Mouse (Mus musculus): ENCODE results near the gene Tmem138. TPM values are rescaled to one million over a fixed set of nuclear protein-coding genes. Genes with fewer than 3 reads are reported as not detected.

Tmem138 gene
- polyA plus RNA-seq, 1 experiment from 2014 or later, result 40.3 TPM

GRCm38 (mm10) chr19:10524784-10525105 lies 52.4 kb downstream of the Tmem138 start:
- H3K4me3 ChIP-seq, result peak overlapping the region; percentile 93
- H3K27ac ChIP-seq, result peak overlapping the region; percentile 98
- no peaks in the 10 kb centered on the region for H3K27me3 ChIP-seq
- H3K36me3 ChIP-seq, result peaks cover 17% of the 10 kb centered on the region
- H3K9ac ChIP-seq, result peak overlapping the region; percentile 99
- ATAC-seq (ENCODE audit: borderline replicate concordance, extremely low read depth, low FRiP score, low TSS enrichment), result no peak
- H3K9me3 ChIP-seq, result no peaks in the 10 kb centered on the region
- H3K4me1 ChIP-seq, result peaks cover 27% of the 10 kb centered on the region
- under 1% methylated on average over 19 of the region's 19 CpGs for WGBS
- H3K4me2 ChIP-seq, result peak overlapping the region; percentile 73

- Histone ChIP-seq H3K4me3 (no peak overlapping the region), H3K27me3 (no peaks in the 10 kb centered on the region)
- 62% methylated on average over 5 of the region's 5 CpGs for WGBS
Observed at GRCm38 (mm10) chr19:10523483-10524080, 53.6 kb downstream of the Tmem138 start.

GRCm38 (mm10) chr19:10521926-10522325 lies 55.2 kb downstream of the Tmem138 start:
- 70% methylated on average over 1 of the region's 1 CpGs for WGBS
- Histone ChIP-seq H3K4me1 (peaks cover 18% of the 10 kb centered on the region), H3K9ac (no peak overlapping the region), H3K27ac (no peak overlapping the region), H3K4me3 (no peak overlapping the region), H3K36me3 (peaks cover 11% of the 10 kb centered on the region), H3K4me2 (no peak overlapping the region), H3K27me3 (no peaks in the 10 kb centered on the region), H3K9me3 (no peaks in the 10 kb centered on the region)
- no peak for ATAC-seq (ENCODE audit: borderline replicate concordance, extremely low read depth, low FRiP score, low TSS enrichment)

More at GRCm38 (mm10) chr19:10523483-10524080, 53.6 kb downstream of the Tmem138 start:
- Histone ChIP-seq H3K9me3 (no peaks in the 10 kb centered on the region), H3K4me1 (peaks cover 27% of the 10 kb centered on the region), H3K27ac (no peak overlapping the region), H3K9ac (no peak overlapping the region), H3K36me3 (peaks cover 11% of the 10 kb centered on the region; the same call in 1 of the 2 replicates), H3K4me2 (peak overlapping the region; percentile 73; the same call in 1 of the 2 replicates)
- ATAC-seq (ENCODE audit: borderline replicate concordance, extremely low read depth, low FRiP score, low TSS enrichment), result no peak

Other genes with a start within 250 kb of the Tmem138 start
- gene Syt7, start 188.3 kb downstream of the Tmem138 start, polyA plus RNA-seq (2015; fragmentation: Nextera tagmentation; extraction: Ambion mirVana), result 2.1 TPM in 2 replicates
- gene Lrrc10b, start 119.9 kb downstream of the Tmem138 start, polyA plus RNA-seq (2015; fragmentation: Nextera tagmentation; extraction: Ambion mirVana), result 0.79 and 1.1 TPM in 2 replicates
- gene Ppp1r32, start 94.4 kb downstream of the Tmem138 start, polyA plus RNA-seq (2015; fragmentation: Nextera tagmentation; extraction: Ambion mirVana), result 0.81 and 0.87 TPM in 2 replicates
- gene Cpsf7, start 52.1 kb downstream of the Tmem138 start, polyA plus RNA-seq (2015; fragmentation: Nextera tagmentation; extraction: Ambion mirVana), result 37.0 and 38.4 TPM in 2 replicates
- gene Sdhaf2, start 51.2 kb downstream of the Tmem138 start, polyA plus RNA-seq (2015; fragmentation: Nextera tagmentation; extraction: Ambion mirVana), result 56.5 and 56.6 TPM in 2 replicates
- 44.5 and 44.6 TPM in 2 replicates for gene Tmem216, start 21.1 kb downstream of the Tmem138 start, polyA plus RNA-seq (2015; fragmentation: Nextera tagmentation; extraction: Ambion mirVana)
- gene Cyb561a3, start 190 bp downstream of the Tmem138 start, polyA plus RNA-seq (2015; fragmentation: Nextera tagmentation; extraction: Ambion mirVana), result 20.4 and 21.7 TPM in 2 replicates
- gene Ddb1, start 28.0 kb upstream of the Tmem138 start, polyA plus RNA-seq (2015; fragmentation: Nextera tagmentation; extraction: Ambion mirVana), result 369 and 379 TPM in 2 replicates
- gene Tkfc, start 28.3 kb upstream of the Tmem138 start, polyA plus RNA-seq (2015; fragmentation: Nextera tagmentation; extraction: Ambion mirVana), result 16.1 and 16.2 TPM in 2 replicates
- gene Vwce, start 56.9 kb upstream of the Tmem138 start, polyA plus RNA-seq (2015; fragmentation: Nextera tagmentation; extraction: Ambion mirVana), result 0.52 and 1.3 TPM in 2 replicates
- not detected in 2 replicates for gene Pga5, start 100.7 kb upstream of the Tmem138 start, polyA plus RNA-seq (2015; fragmentation: Nextera tagmentation; extraction: Ambion mirVana)
- gene Vps37c, start 111.4 kb upstream of the Tmem138 start, polyA plus RNA-seq (2015; fragmentation: Nextera tagmentation; extraction: Ambion mirVana), result 30.3 and 33.4 TPM in 2 replicates
- 0.45 and 0.91 TPM in 2 replicates for gene Cd5, start 161.6 kb upstream of the Tmem138 start, polyA plus RNA-seq (2015; fragmentation: Nextera tagmentation; extraction: Ambion mirVana)

All from lung, embryonic 15.5 days (tissue).